Mouse (Mus musculus) E14TG2a.4 (cell line): ENCODE measurements at regions not wholly inside any gene's neighbourhood (a gene's known extent, or its start where the extent isn't known, plus 50 kb on each side); places are given as distances from the start of the nearest gene placed in this dataset.

Experiments
- CTCF ChIP-seq: conservative IDR thresholded peaks from 2 replicates; pipeline ENCODE4 v1.5.1; 2014; ENCODE audit warnings: low read length
- NANOG ChIP-seq: IDR thresholded peaks from 2 replicates; pipeline ENCODE4 v1.6.1; 2014; ENCODE audit warnings: borderline replicate concordance, low read length, mixed read lengths

- no peak for TF ChIP-seq CTCF
- TF ChIP-seq NANOG: no peak
Measured at GRCm38 (mm10) chr9:101416321-101416720, 164.7 kb upstream of the Ppp2r3a start.
